23 mouse cellular contexts compared by ENCODE assay signal in the genomic region with DNA sequence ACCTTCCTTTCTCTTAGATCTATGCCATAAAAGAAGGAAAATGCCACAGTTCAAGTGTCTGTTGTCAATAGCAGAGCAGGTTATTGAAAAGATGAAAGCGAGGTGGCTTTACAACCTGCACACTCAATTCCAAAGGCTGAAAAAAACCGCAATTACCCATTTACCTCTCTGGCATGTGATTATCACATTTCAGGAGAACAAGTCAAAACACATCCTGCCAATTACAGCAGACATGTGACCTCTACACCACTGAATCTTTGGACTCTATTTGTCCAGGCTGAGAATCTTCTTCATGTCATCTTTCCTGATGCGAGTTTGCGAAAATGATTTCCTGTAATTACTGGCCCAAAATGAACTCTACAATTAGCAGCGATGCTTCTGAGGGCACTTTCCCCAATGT.
A peak's percentile ranks its signal among the peaks of the same experiment; 100 is the strongest.
DNase-seq lines count a peak whose midpoint lies in the region; ATAC-seq lines count a peak whose summit lies in the region.
"Had no signal": no experiment of that assay in that cellular context is flagged by ENCODE, and none has a peak within 500 bp of the region (broad histone marks: within the 10 kb centered on the region; RNA-seq: fewer than 3 reads in every experiment).

No protein-coding gene starts in this region.

- no peak overlapping the region for H3K9ac ChIP-seq in heart, embryonic 12.5 days
- H3K9ac ChIP-seq in kidney, embryonic 14.5 days (ENCODE audit: low read depth, low read length), result no peak overlapping the region
- no peak overlapping the region for H3K9ac ChIP-seq in midbrain, embryonic 14.5 days (replicated peaks; ENCODE audit: low read length)
- H3K9ac ChIP-seq in midbrain, embryonic 16.5 days (ENCODE audit: low read depth, low read length), result no peak overlapping the region
- H3K9ac ChIP-seq: intestine, embryonic 15.5 days; limb, embryonic 13.5 days; liver, embryonic 13.5 days had no signal

- no peaks in the 10 kb centered on the region for H3K9me3 ChIP-seq in heart, embryonic 12.5 days (replicated peaks)
- H3K9me3 ChIP-seq in kidney, embryonic 14.5 days (ENCODE audit: control insufficient read depth, low read length), result no peaks in the 10 kb centered on the region
- H3K9me3 ChIP-seq in midbrain, embryonic 14.5 days (ENCODE audit: control insufficient read depth, low read length), result no peaks in the 10 kb centered on the region
- no peaks in the 10 kb centered on the region for H3K9me3 ChIP-seq in midbrain, embryonic 10.5 days (replicated peaks)
- no peaks in the 10 kb centered on the region for H3K9me3 ChIP-seq in midbrain, embryonic 16.5 days (replicated peaks; ENCODE audit: control insufficient read depth, low read length, poor library complexity, severe bottlenecking)
- H3K9me3 ChIP-seq: intestine, embryonic 15.5 days; limb, embryonic 13.5 days; liver, embryonic 13.5 days; megakaryocyte, embryonic 14.5 days had no signal

- no peak overlapping the region for H3K4me3 ChIP-seq in heart, embryonic 12.5 days
- H3K4me3 ChIP-seq in kidney, embryonic 14.5 days (ENCODE audit: low read length), result no peak overlapping the region
- no peak overlapping the region for H3K4me3 ChIP-seq in midbrain, embryonic 14.5 days (replicated peaks; ENCODE audit: low read depth, low read length)
- no peak overlapping the region for H3K4me3 ChIP-seq in midbrain, embryonic 10.5 days
- no peak overlapping the region for H3K4me3 ChIP-seq in midbrain, embryonic 16.5 days (ENCODE audit: low read depth, low read length)
- H3K4me3 ChIP-seq: intestine, embryonic 15.5 days; layer of hippocampus, adult 2 months; limb, embryonic 13.5 days; liver, embryonic 13.5 days; megakaryocyte, embryonic 14.5 days had no signal

- peak; percentile 12 for DNase-seq in heart, adult 11 months
- peak; percentile 27 to 31 for DNase-seq in kidney, adult 8-10 months
- DNase-seq in midbrain, embryonic 14.5 days, result no peak
- no peak for DNase-seq in midbrain, embryonic 10.5 days (ENCODE audit: low spot score)
- no peak for DNase-seq in cerebellum, postnatal 4 days (ENCODE audit: low spot score in 2 of 2)
- DNase-seq: adrenal gland, postnatal 25 days; B cell, adult 2 months; cerebellum, adult 18-20 months; gastrocnemius, postnatal 25 days; heart, adult 18-20 months; liver, embryonic 13.5 days; lung, adult 18-20 months; right cerebral cortex, postnatal 25 days; spleen, adult 18-20 months had no signal

- H3K36me3 ChIP-seq in heart, embryonic 12.5 days, result no peaks in the 10 kb centered on the region
- H3K36me3 ChIP-seq in kidney, embryonic 14.5 days (ENCODE audit: control insufficient read depth, insufficient read depth, low read length), result no peaks in the 10 kb centered on the region
- H3K36me3 ChIP-seq in midbrain, embryonic 14.5 days (ENCODE audit: control insufficient read depth, insufficient read depth, low read length), result no peaks in the 10 kb centered on the region
- H3K36me3 ChIP-seq in midbrain, embryonic 10.5 days, result no peaks in the 10 kb centered on the region
- no peaks in the 10 kb centered on the region for H3K36me3 ChIP-seq in midbrain, embryonic 16.5 days (ENCODE audit: control insufficient read depth, insufficient read depth, low read length)
- H3K36me3 ChIP-seq: intestine, embryonic 15.5 days; limb, embryonic 13.5 days; liver, embryonic 13.5 days had no signal

- ATAC-seq in heart, embryonic 12.5 days (ENCODE audit: insufficient number of reproducible peaks, low FRiP score), result no peak
- no peak for ATAC-seq in kidney, embryonic 14.5 days (ENCODE audit: low FRiP score, low TSS enrichment)
- no peak for ATAC-seq in midbrain, embryonic 14.5 days (ENCODE audit: low FRiP score, low TSS enrichment)
- 0 out of 2 replicates have a peak, but pooled peaks have one; percentile 7 for ATAC-seq in midbrain, embryonic 16.5 days
- ATAC-seq: intestine, embryonic 15.5 days had no signal

- H3K4me2 ChIP-seq in heart, embryonic 12.5 days, result no peak overlapping the region
- no peak overlapping the region for H3K4me2 ChIP-seq in kidney, embryonic 14.5 days (replicated peaks; ENCODE audit: low read depth, low read length)
- no peak overlapping the region for H3K4me2 ChIP-seq in midbrain, embryonic 14.5 days (ENCODE audit: low read length)
- H3K4me2 ChIP-seq in midbrain, embryonic 16.5 days (ENCODE audit: low read length), result no peak overlapping the region
- H3K4me2 ChIP-seq: heart, embryonic 11.5 days; intestine, embryonic 15.5 days; limb, embryonic 13.5 days; liver, embryonic 13.5 days had no signal

- H3K27me3 ChIP-seq in heart, embryonic 12.5 days (replicated peaks), result no peaks in the 10 kb centered on the region
- no peaks in the 10 kb centered on the region for H3K27me3 ChIP-seq in kidney, embryonic 14.5 days (ENCODE audit: control insufficient read depth, insufficient read depth, low read length)
- H3K27me3 ChIP-seq in midbrain, embryonic 14.5 days (ENCODE audit: control insufficient read depth, insufficient read depth, low read length), result no peaks in the 10 kb centered on the region
- peaks cover 10% of the 10 kb centered on the region; the same call in 1 of the 2 replicates for H3K27me3 ChIP-seq in midbrain, embryonic 10.5 days (ENCODE audit: low read depth, poor library complexity, severe bottlenecking)
- H3K27me3 ChIP-seq in midbrain, embryonic 16.5 days (ENCODE audit: control insufficient read depth, insufficient read depth, low read depth, low read length), result no peaks in the 10 kb centered on the region
- H3K27me3 ChIP-seq: intestine, embryonic 15.5 days; limb, embryonic 13.5 days; liver, embryonic 13.5 days; megakaryocyte, embryonic 14.5 days had no signal

- H3K27ac ChIP-seq in heart, embryonic 12.5 days (ENCODE audit: poor library complexity, severe bottlenecking), result no peak overlapping the region
- no peak overlapping the region for H3K27ac ChIP-seq in kidney, embryonic 14.5 days (ENCODE audit: low read depth, low read length)
- 0 out of 2 replicates have a peak overlapping the region, but pooled peaks have one; percentile 55 for H3K27ac ChIP-seq in midbrain, embryonic 14.5 days (replicated peaks; ENCODE audit: low read depth, low read length)
- no peak overlapping the region for H3K27ac ChIP-seq in midbrain, embryonic 10.5 days (replicated peaks)
- H3K27ac ChIP-seq in midbrain, embryonic 16.5 days (ENCODE audit: low read length), result no peak overlapping the region
- H3K27ac ChIP-seq: hindbrain, postnatal 0 days; intestine, embryonic 15.5 days; layer of hippocampus, adult 2 months; limb, embryonic 13.5 days; liver, embryonic 13.5 days had no signal

- WGBS in heart, embryonic 12.5 days, result 84% methylated on average over 5 of the region's 5 CpGs
- 69% methylated on average over 5 of the region's 5 CpGs for WGBS in kidney, embryonic 14.5 days
- 90% methylated on average over 5 of the region's 5 CpGs for WGBS in midbrain, embryonic 14.5 days
- WGBS in midbrain, embryonic 10.5 days, result 93% methylated on average over 5 of the region's 5 CpGs
- 73% methylated on average over 5 of the region's 5 CpGs for WGBS in midbrain, embryonic 16.5 days

- no peaks in the 10 kb centered on the region; the same call in 1 of the 2 replicates for H3K4me1 ChIP-seq in heart, embryonic 12.5 days (replicated peaks)
- peaks cover 10% of the 10 kb centered on the region for H3K4me1 ChIP-seq in kidney, embryonic 14.5 days (ENCODE audit: control insufficient read depth, insufficient read depth, low read length)
- H3K4me1 ChIP-seq in midbrain, embryonic 14.5 days (ENCODE audit: control insufficient read depth, insufficient read depth, low read length), result peaks cover 10% of the 10 kb centered on the region
- H3K4me1 ChIP-seq in midbrain, embryonic 10.5 days, result peaks cover 8% of the 10 kb centered on the region
- H3K4me1 ChIP-seq in midbrain, embryonic 16.5 days (ENCODE audit: control insufficient read depth, insufficient read depth, low read length), result peaks cover 15% of the 10 kb centered on the region
- H3K4me1 ChIP-seq: limb, embryonic 13.5 days; liver, embryonic 13.5 days had no signal

Comparison
In these comparisons a context has a peak if more than half of its experiments do, and no peak if none do; other contexts are left out.
1. DNase-seq: peak in heart, adult 11 months (single experiment) and kidney, adult 8-10 months (2 of 2); none in midbrain, embryonic 14.5 days (single experiment), midbrain, embryonic 10.5 days (single experiment) and cerebellum, postnatal 4 days (0 of 2).